Mouse (Mus musculus) neural tube, embryonic 14.5 days (tissue): Measurements from ENCODE around the gene Fbf1. TPM values are rescaled to one million over a fixed set of nuclear protein-coding genes. Genes with fewer than 3 reads are reported as not detected.
A peak's percentile ranks its signal among the peaks of the same experiment; 100 is the strongest.

Experiments used
- ATAC-seq: fragments of 200-750 bp; cut with Nextera tagmentation; 2 replicates; pipeline ENCODE4 v1.8.0; 2017; ENCODE audit warnings: low read depth, mild to moderate bottlenecking, moderate TSS enrichment, moderate library complexity
- H3K27ac ChIP-seq: fragments of 300-500 bp; sonication (generic); 2 replicates; pipeline ENCODE4 v1.5.1; 2014; ENCODE audit warnings: low read depth, mild to moderate bottlenecking, control low read depth, low read length, moderate library complexity, mixed read lengths
- H3K27me3 ChIP-seq: fragments of 300-500 bp; sonication (generic); 2 replicates; pipeline ENCODE4 v1.6.1; 2014; ENCODE audit warnings: low read length; ENCODE audit not compliant: control insufficient read depth, insufficient read depth
- H3K36me3 ChIP-seq: fragments of 300-500 bp; sonication (generic); 2 replicates; pipeline ENCODE4 v1.6.1; 2014; ENCODE audit warnings: low read length, mixed read lengths; ENCODE audit not compliant: control insufficient read depth, insufficient read depth
- H3K4me1 ChIP-seq: fragments of 300-500 bp; sonication (generic); 2 replicates; pipeline ENCODE4 v1.6.1; 2014; ENCODE audit warnings: low read length; ENCODE audit not compliant: control insufficient read depth, insufficient read depth
- H3K4me2 ChIP-seq: fragments of 300-500 bp; sonication (generic); 2 replicates; pipeline ENCODE4 v1.6.1; 2014; ENCODE audit warnings: mild to moderate bottlenecking, low read depth, low read length, control low read depth
- H3K4me3 ChIP-seq: fragments of 300-500 bp; sonication (generic); 2 replicates; pipeline ENCODE4 v1.5.1; 2014; ENCODE audit warnings: low read depth, low read length, control low read depth, mixed read lengths
- H3K9ac ChIP-seq: fragments of 300-500 bp; sonication (generic); replicated peaks from 2 replicates; pipeline ENCODE4 v1.6.1; 2014; ENCODE audit warnings: low read depth, mild to moderate bottlenecking, control low read depth, low read length, mixed read lengths
- H3K9me3 ChIP-seq: fragments of 300-500 bp; sonication (generic); 2 replicates; pipeline ENCODE4 v1.6.1; 2016; ENCODE audit warnings: low read length; ENCODE audit not compliant: control insufficient read depth
- WGBS: fragments of 180-500 bp; shearing (Covaris S2); extraction: QIAGEN DNeasy Blood & Tissue Kit; methylation state at CpG from one replicate; pipeline ENCODE4 v1.1.7; 2014; 5-methylcytosine and 5-hydroxymethylcytosine counted together
- polyA plus RNA-seq: library from polyadenylated mRNA; unstranded; fragments of >200 nt; fragmentation: Nextera tagmentation; extraction: Ambion mirVana; gene quantifications from 2 replicates; pipeline ENCODE4 v1.2.1, GENCODE M21; 2014

Gene Fbf1
- polyA plus RNA-seq, 1 experiment from 2014 or later: 42.2 TPM

GRCm38 (mm10) chr11:116170003-116170800, 2.2 kb upstream of the Fbf1 start:
- Histone ChIP-seq H3K4me3 (no peak overlapping the region), H3K27me3 (no peaks in the 10 kb centered on the region), H3K9me3 (no peaks in the 10 kb centered on the region), H3K27ac (no peak overlapping the region), H3K36me3 (peaks cover 39% of the 10 kb centered on the region), H3K9ac (no peak overlapping the region), H3K4me1 (peaks cover 14% of the 10 kb centered on the region), H3K4me2 (no peak overlapping the region)
- no peak for ATAC-seq
- WGBS: 83% methylated on average over 5 of the region's 5 CpGs

- Histone ChIP-seq H3K27ac (no peak overlapping the region), H3K9ac (no peak overlapping the region), H3K36me3 (peaks cover 32% of the 10 kb centered on the region), H3K4me3 (no peak overlapping the region), H3K4me2 (no peak overlapping the region), H3K4me1 (peaks cover 14% of the 10 kb centered on the region), H3K9me3 (no peaks in the 10 kb centered on the region), H3K27me3 (no peaks in the 10 kb centered on the region)
- WGBS: 88% methylated on average over 3 of the region's 3 CpGs
- no peak for ATAC-seq
Observed at GRCm38 (mm10) chr11:116169214-116169613, 1.2 kb upstream of the Fbf1 start.

- Histone ChIP-seq H3K4me3 (peak overlapping the region; percentile 67), H3K4me2 (peak overlapping the region; percentile 87), H3K36me3 (peaks cover 13% of the 10 kb centered on the region; the same call in 1 of the 2 replicates), H3K27ac (peak overlapping the region; percentile 88), H3K9me3 (no peaks in the 10 kb centered on the region), H3K27me3 (no peaks in the 10 kb centered on the region), H3K4me1 (peaks cover 23% of the 10 kb centered on the region), H3K9ac (peak overlapping the region; percentile 91)
- 7% methylated on average over 6 of the region's 6 CpGs for WGBS
- no peak for ATAC-seq
Observed at GRCm38 (mm10) chr11:116167232-116167631, 734 bp downstream of the Fbf1 start.

GRCm38 (mm10) chr11:116163002-116163401, 5.0 kb downstream of the Fbf1 start:
- 17% methylated on average over 9 of the region's 9 CpGs for WGBS
- Histone ChIP-seq H3K4me1 (peaks cover 23% of the 10 kb centered on the region), H3K4me2 (no peak overlapping the region), H3K4me3 (no peak overlapping the region), H3K27me3 (no peaks in the 10 kb centered on the region), H3K27ac (no peak overlapping the region), H3K9me3 (no peaks in the 10 kb centered on the region), H3K9ac (no peak overlapping the region), H3K36me3 (peaks cover 22% of the 10 kb centered on the region)
- no peak for ATAC-seq

DNA sequence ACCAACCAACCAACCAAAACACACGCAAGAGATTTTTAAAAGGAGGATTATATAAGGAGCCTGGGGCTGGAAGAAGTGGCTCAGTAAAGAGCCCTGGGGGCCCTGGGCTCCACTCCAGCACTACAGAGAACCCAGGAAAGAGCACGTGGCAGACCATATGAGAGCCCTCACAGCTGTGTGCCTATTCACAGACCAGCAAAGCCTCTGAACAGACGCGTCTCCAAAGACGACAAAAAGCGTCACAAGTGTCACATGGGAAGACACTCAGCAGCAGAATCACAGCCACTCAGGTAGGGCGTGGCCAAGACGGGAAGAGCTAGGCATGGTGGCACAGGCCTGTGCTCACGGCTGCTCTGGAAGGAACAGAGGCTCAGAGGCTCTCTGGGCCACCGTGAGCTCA, 5.8 kb downstream of the Fbf1 start:
- no peak overlapping the region for H3K4me3 ChIP-seq
- H3K27me3 ChIP-seq: no peaks in the 10 kb centered on the region
- H3K36me3 ChIP-seq: peaks cover 25% of the 10 kb centered on the region
- H3K4me2 ChIP-seq: no peak overlapping the region
- WGBS: 63% methylated on average over 10 of the region's 10 CpGs
- H3K27ac ChIP-seq: no peak overlapping the region
- no peak overlapping the region for H3K9ac ChIP-seq
- ATAC-seq: no peak
- peaks cover 21% of the 10 kb centered on the region for H3K4me1 ChIP-seq
- H3K9me3 ChIP-seq: no peaks in the 10 kb centered on the region

DNA sequence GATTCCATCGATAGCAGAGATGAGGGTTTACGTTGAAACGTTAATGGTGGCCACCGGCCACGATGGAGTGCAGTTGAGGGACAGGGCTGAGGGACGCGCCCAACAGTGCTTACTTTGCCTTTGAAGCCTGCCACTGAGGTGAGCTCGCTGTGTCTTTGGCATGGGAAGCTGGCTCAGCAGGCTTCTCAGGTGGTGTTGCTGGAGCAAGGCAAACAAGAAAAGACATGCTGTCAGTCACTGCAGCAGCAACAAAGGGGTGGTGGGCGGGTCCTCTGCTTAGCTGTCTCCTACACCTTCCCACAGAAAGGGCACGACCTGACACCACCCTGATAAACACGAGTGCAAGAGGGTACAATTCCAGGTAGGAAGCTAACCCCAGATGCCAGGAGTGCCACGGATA, 6.7 kb downstream of the Fbf1 start:
- no peak for ATAC-seq
- Histone ChIP-seq H3K36me3 (peaks cover 31% of the 10 kb centered on the region), H3K27me3 (no peaks in the 10 kb centered on the region), H3K4me2 (no peak overlapping the region), H3K9me3 (no peaks in the 10 kb centered on the region), H3K27ac (no peak overlapping the region), H3K4me3 (no peak overlapping the region), H3K9ac (no peak overlapping the region), H3K4me1 (peaks cover 13% of the 10 kb centered on the region)
- 72% methylated on average over 12 of the region's 12 CpGs for WGBS

DNA sequence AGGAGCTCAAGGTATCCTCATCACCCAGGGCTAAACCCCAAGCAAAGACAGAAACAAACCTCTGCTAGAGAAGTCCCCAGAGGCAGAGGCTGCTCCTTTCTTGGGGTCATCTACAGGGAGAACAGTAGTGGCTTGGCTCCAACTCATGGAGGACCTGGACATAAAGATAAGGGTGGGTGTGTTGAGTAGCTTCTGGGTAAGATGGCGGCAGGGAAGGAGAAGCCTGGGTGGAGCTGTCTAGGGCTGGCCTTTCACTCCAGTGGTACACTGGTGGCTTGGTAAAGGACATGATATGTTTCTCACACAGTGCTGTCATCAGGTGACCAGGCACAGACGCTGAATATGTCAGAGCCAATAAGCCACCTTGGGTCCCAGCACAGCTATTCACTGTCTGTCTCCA, 17.0 kb downstream of the Fbf1 start:
- Histone ChIP-seq H3K4me1 (no peaks in the 10 kb centered on the region), H3K27me3 (no peaks in the 10 kb centered on the region), H3K4me3 (no peak overlapping the region), H3K9me3 (no peaks in the 10 kb centered on the region), H3K36me3 (peaks cover 79% of the 10 kb centered on the region), H3K4me2 (no peak overlapping the region), H3K27ac (no peak overlapping the region), H3K9ac (no peak overlapping the region)
- ATAC-seq: no peak
- 86% methylated on average over 2 of the region's 2 CpGs for WGBS

- H3K27ac ChIP-seq: no peak overlapping the region
- H3K36me3 ChIP-seq: peaks cover 77% of the 10 kb centered on the region
- H3K4me2 ChIP-seq: no peak overlapping the region
- H3K9me3 ChIP-seq: no peaks in the 10 kb centered on the region
- WGBS: 93% methylated on average over 6 of the region's 6 CpGs
- no peak overlapping the region for H3K9ac ChIP-seq
- no peaks in the 10 kb centered on the region for H3K4me1 ChIP-seq
- ATAC-seq: no peak
- H3K4me3 ChIP-seq: no peak overlapping the region
- H3K27me3 ChIP-seq: no peaks in the 10 kb centered on the region
Observed at GRCm38 (mm10) chr11:116149341-116149740, 18.6 kb downstream of the Fbf1 start.

- H3K36me3 ChIP-seq: peaks cover 74% of the 10 kb centered on the region
- no peaks in the 10 kb centered on the region for H3K27me3 ChIP-seq
- no peaks in the 10 kb centered on the region for H3K9me3 ChIP-seq
- no peak overlapping the region for H3K4me2 ChIP-seq
- no peak overlapping the region for H3K4me3 ChIP-seq
- ATAC-seq: no peak
- WGBS: 64% methylated on average over 20 of the region's 20 CpGs
- H3K27ac ChIP-seq: no peak overlapping the region
- no peaks in the 10 kb centered on the region for H3K4me1 ChIP-seq
- H3K9ac ChIP-seq: no peak overlapping the region
Observed at GRCm38 (mm10) chr11:116148761-116149221, 19.2 kb downstream of the Fbf1 start.
